Mouse (Mus musculus): ENCODE data around the gene Cxcl15. TPM values are rescaled to one million over a fixed set of nuclear protein-coding genes. Genes with fewer than 3 reads are reported as not detected.

Gene Cxcl15
- 1.6 and 1.7 TPM in 2 replicates for polyA plus RNA-seq (2015; fragmentation: Nextera tagmentation; extraction: Ambion mirVana)

DNA sequence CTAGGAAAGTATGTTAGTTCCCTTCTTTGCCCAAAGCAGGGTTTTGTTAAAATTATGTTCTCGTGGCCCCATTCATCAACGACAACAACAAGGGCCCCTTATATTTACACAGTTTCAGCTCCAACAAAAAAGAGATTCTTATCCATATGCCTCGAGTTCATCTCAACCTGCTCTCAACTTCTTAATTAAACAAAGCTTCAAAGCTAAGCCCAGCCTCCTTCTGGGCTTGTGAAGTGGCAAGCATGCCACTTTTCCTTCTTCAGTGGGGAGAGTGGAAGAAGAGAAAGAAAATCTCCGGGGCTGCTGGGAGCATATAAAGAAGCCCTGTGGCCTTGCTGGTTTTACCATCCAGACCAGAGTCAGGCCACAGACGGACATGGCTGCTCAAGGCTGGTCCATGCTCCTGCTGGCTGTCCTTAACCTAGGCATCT lies at the start of gene Cxcl15:
Cxcl15 (plus strand) TSS at position 340 of the 431 bp plus-strand sequence.
- no peak within 1 kb of the TSS for H3K9ac ChIP-seq
- H3K27me3 ChIP-seq (replicated peaks): no peaks in the 10 kb centered on the region
- H3K4me3 ChIP-seq (replicated peaks): no peak within 1 kb of the TSS
- no peaks in the 10 kb centered on the region for H3K9me3 ChIP-seq
- no peaks in the 10 kb centered on the region for H3K4me1 ChIP-seq
- H3K36me3 ChIP-seq: no peaks in the 10 kb centered on the region
- peak; percentile 80 for ATAC-seq (ENCODE audit: insufficient read depth, low FRiP score, low read depth)
- 0 out of 2 replicates have a peak within 1 kb of the TSS, but pooled peaks have one; percentile 13 for H3K4me2 ChIP-seq
- no peak within 1 kb of the TSS for H3K27ac ChIP-seq
- 33% methylated on average over 5 of the region's 5 CpGs for WGBS

DNA sequence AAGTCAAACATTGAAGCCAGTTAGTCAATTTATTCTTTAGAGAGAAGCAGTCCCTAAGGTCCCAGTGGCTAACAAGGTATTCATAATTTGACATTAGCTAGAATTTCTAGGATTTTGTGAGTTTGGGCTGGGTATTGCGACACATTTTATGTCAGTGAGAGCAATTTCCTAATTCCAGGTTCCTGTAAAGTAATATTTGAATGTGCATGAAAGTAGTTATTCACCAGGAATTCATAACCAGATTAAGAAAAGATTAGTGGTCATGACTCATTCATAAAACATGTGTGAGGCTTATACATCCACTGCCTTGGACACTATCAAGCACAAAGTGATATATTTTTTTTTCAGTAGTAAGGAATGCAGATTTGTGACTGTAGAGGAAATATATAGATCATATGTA lies 40.4 kb upstream of the Cxcl15 start:
- Histone ChIP-seq H3K4me2 (no peak overlapping the region), H3K27ac (no peak overlapping the region), H3K27me3 (replicated peaks) (no peaks in the 10 kb centered on the region), H3K4me1 (peaks cover 8% of the 10 kb centered on the region; the same call in 1 of the 2 replicates), H3K9ac (no peak overlapping the region), H3K9me3 (no peaks in the 10 kb centered on the region), H3K36me3 (no peaks in the 10 kb centered on the region), H3K4me3 (replicated peaks) (no peak overlapping the region)
- ATAC-seq (ENCODE audit: insufficient read depth, low FRiP score, low read depth): no peak
- 81% methylated on average over 1 of the region's 1 CpGs for WGBS

DNA sequence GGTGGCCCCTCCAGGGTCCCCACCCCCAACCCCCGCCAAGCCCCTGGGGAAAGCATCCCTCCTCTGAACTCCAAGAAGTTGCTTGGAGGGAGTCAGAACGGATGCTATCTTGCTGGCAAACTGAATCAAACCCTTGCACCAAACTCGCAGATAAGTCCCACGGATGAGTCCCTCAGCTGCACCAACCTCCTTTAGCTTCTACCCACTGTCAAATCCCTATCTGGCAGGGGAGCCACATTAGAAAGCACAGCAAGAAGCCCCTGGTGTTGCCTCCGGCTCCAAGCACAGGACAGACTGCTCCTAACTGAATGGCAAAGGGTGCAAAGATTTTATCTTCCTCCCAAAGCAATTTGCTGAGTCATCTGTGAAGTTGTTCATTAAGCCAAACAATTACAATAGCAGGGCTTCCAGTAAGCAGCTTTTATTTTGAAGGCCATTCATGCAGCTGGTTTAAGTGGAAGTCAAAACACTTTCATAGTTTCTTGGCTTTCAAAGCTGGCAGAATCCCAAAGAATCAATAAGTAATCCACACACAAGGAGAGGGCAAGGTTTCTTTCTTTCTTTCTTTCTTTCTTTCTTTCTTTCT lies 36.2 kb upstream of the Cxcl15 start:
- Histone ChIP-seq H3K9me3 (no peaks in the 10 kb centered on the region), H3K36me3 (no peaks in the 10 kb centered on the region), H3K4me2 (0 out of 2 replicates have a peak overlapping the region, but pooled peaks have one; percentile 13), H3K9ac (no peak overlapping the region), H3K4me1 (peaks cover 15% of the 10 kb centered on the region; the same call in 1 of the 2 replicates), H3K4me3 (replicated peaks) (no peak overlapping the region), H3K27ac (no peak overlapping the region), H3K27me3 (replicated peaks) (0 out of 2 replicates have a peak, but pooled peaks cover 6% of the 10 kb centered on the region)
- WGBS: 36% methylated on average over 5 of the region's 5 CpGs
- no peak for ATAC-seq (ENCODE audit: insufficient read depth, low FRiP score, low read depth)

DNA sequence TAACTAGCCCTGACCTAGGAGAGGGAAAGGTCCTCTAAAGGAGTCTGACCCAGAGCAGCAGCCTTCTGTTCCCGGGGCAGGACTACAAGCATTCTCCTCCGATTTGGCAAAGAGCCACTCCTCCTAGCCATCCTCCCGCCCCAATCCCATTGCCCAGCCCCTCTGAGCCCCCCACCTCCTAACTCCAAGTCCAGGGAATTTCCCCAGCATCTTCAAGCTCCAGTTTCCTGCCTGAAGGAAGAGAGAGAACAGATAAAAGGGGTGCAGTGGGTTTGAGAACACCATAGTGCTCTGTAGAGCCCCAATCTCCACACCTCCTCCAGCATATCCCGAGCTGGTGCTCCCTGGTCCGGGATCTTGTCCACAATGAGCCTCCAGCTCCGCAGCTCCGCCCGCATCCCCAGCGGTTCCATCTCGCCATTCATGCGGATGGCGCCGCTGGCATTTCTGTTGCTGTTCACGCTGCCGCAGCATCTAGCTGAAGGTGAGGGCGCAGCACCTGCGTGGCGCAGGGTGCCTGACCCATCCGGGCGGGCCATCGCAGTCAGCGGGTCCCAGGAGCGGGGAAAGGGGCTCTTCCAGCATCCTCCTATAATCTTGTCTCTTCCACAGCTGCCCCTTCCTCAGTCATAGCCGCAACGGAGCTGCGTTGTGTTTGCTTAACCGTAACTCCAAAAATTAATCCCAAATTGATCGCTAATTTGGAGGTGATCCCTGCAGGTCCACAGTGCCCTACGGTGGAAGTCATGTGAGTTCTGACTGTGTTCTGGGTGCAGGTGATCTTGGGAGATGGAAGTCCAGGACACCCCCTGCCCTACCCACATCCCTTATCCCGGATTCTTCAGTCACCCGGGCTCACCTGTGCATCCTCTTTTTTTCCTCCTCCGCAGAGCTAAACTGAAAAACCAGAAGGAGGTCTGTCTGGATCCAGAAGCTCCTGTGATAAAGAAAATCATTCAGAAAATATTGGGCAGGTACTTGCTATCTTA lies 35.0 kb upstream of the Cxcl15 start, which contains the start of gene Cxcl5:
Cxcl5 (plus strand) TSS at position 284 of the 989 bp plus-strand sequence.
- ATAC-seq (ENCODE audit: insufficient read depth, low FRiP score, low read depth): no peak
- 4% methylated on average over 32 of the region's 32 CpGs for WGBS
- H3K9me3 ChIP-seq: no peaks in the 10 kb centered on the region
- H3K9ac ChIP-seq: no peak within 1 kb of the TSS
- H3K4me3 ChIP-seq (replicated peaks): peak within 1 kb of the TSS; percentile 34
- no peak within 1 kb of the TSS for H3K27ac ChIP-seq
- H3K4me2 ChIP-seq: peak within 1 kb of the TSS; percentile 64
- no peaks in the 10 kb centered on the region for H3K36me3 ChIP-seq
- 0 out of 2 replicates have a peak, but pooled peaks cover 6% of the 10 kb centered on the region for H3K27me3 ChIP-seq (replicated peaks)
- H3K4me1 ChIP-seq: peaks cover 15% of the 10 kb centered on the region; the same call in 1 of the 2 replicates

DNA sequence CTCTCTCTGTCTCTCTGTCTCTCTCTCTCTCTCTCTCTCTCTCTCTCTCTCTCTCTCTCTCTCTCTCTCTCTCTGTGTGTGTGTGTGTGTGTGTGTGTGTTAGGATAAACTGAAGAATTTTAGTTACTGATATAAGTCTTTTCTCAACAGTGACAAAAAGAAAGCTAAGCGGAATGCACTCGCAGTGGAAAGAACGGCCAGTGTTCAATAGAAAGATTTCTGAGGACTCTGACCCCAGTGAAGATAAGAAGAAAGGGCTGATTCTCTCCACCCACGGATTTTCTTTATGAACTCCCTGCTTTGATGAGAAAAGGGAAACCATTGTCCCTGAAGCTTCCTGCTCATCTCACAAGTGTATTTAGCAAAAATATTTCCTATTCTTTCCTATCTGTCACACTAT lies 34.0 kb upstream of the Cxcl15 start:
- 40% methylated on average over 4 of the region's 4 CpGs for WGBS
- no peak overlapping the region for H3K27ac ChIP-seq
- H3K9me3 ChIP-seq: no peaks in the 10 kb centered on the region
- no peak overlapping the region for H3K9ac ChIP-seq
- H3K4me3 ChIP-seq (replicated peaks): no peak overlapping the region
- no peaks in the 10 kb centered on the region for H3K36me3 ChIP-seq
- H3K4me1 ChIP-seq: peaks cover 15% of the 10 kb centered on the region; the same call in 1 of the 2 replicates
- 0 out of 2 replicates have a peak, but pooled peaks cover 6% of the 10 kb centered on the region for H3K27me3 ChIP-seq (replicated peaks)
- ATAC-seq (ENCODE audit: insufficient read depth, low FRiP score, low read depth): no peak
- H3K4me2 ChIP-seq: no peak overlapping the region

DNA sequence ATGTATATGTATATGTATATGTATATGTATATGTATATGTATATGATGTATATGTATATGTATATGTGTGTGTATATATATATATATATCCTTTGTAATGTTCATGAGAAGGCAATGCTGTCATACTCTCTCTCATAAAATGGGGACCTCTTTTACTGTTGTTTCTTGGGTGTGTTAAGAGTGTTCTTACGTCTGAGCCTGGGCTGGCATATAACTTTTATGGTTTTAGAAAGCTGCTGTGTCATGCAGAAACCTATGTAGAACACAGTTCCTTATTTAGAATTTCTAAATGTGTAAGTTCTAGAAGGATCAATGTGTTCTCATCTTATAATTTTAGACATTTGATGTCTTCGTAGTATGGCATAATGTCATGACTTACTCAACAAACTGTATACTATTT lies 33.5 kb upstream of the Cxcl15 start:
- H3K9ac ChIP-seq: no peak overlapping the region
- no peaks in the 10 kb centered on the region for H3K36me3 ChIP-seq
- WGBS: 89% methylated on average over 2 of the region's 2 CpGs
- H3K4me2 ChIP-seq: no peak overlapping the region
- ATAC-seq (ENCODE audit: insufficient read depth, low FRiP score, low read depth): no peak
- no peak overlapping the region for H3K4me3 ChIP-seq (replicated peaks)
- H3K27me3 ChIP-seq (replicated peaks): 0 out of 2 replicates have a peak, but pooled peaks cover 6% of the 10 kb centered on the region
- H3K4me1 ChIP-seq: peaks cover 15% of the 10 kb centered on the region; the same call in 1 of the 2 replicates
- no peaks in the 10 kb centered on the region for H3K9me3 ChIP-seq
- H3K27ac ChIP-seq: no peak overlapping the region

DNA sequence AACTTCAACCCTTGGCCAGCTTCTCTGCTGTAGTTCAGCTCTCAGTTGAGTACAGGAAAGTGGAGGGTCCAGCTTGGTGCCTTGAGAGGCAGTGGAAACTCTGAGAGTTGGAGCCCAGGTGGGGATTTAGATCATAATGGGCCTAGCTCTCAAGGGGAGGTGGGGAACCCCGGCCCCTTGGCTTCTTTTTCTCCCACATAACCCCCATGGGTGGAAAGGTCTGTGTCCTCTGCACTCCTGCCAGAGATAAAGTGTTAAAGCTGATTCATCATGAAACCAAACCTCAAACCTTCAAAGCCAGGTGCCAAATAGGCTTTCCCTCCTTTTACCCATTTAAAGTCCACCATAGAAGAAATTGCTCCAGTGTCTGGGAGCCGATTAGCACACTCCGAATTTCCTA lies 32.5 kb upstream of the Cxcl15 start:
- 85% methylated on average over 3 of the region's 3 CpGs for WGBS

DNA sequence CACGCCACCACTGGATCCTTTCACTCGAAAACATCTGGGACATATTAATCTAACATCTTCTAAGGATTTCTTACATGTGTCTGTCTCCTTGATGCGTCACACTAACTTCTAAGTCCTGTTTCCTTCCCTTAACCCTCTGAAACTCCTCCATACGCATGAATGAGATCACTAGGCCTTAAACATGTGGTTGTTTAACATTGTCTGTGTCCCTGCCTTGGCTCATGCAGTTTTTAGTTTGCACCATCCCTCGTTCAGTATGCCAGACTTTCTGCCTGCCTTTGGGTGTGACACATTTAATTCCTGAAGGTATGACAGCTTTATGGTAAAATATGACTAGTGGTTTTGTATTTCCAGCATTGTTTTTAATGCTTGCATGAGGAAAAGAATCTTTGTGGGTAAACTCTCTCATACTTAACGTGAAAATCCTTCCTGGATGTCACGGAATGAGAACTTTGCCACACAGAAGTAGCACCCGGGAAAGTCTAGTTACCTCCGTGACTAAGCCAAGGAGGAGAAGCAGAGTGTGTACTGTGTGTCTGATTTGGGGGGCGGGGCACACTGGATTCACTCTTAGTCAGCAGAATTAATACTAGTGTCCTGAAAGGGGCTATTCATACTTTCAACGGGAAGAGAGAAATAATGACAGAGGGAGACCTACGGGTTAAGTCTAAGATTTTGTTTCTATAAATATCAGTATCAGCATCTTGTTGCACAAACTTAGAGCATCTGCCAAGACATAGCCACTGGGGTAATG lies 30.2 kb upstream of the Cxcl15 start:
- peaks cover 5% of the 10 kb centered on the region; the same call in 1 of the 2 replicates for H3K4me1 ChIP-seq
- WGBS: 67% methylated on average over 12 of the region's 12 CpGs
- H3K27me3 ChIP-seq (replicated peaks): 0 out of 2 replicates have a peak, but pooled peaks cover 6% of the 10 kb centered on the region
- H3K36me3 ChIP-seq: no peaks in the 10 kb centered on the region
- ATAC-seq (ENCODE audit: insufficient read depth, low FRiP score, low read depth): no peak
- no peak overlapping the region for H3K9ac ChIP-seq
- H3K9me3 ChIP-seq: no peaks in the 10 kb centered on the region
- no peak overlapping the region for H3K4me2 ChIP-seq
- no peak overlapping the region for H3K27ac ChIP-seq
- no peak overlapping the region for H3K4me3 ChIP-seq (replicated peaks)

More for the DNA sequence above, 32.5 kb upstream of the Cxcl15 start:
- H3K4me3 ChIP-seq (replicated peaks): no peak overlapping the region
- H3K9me3 ChIP-seq: no peaks in the 10 kb centered on the region
- H3K27ac ChIP-seq: no peak overlapping the region
- H3K4me1 ChIP-seq: peaks cover 15% of the 10 kb centered on the region; the same call in 1 of the 2 replicates
- H3K4me2 ChIP-seq: no peak overlapping the region
- no peak overlapping the region for H3K9ac ChIP-seq
- ATAC-seq (ENCODE audit: insufficient read depth, low FRiP score, low read depth): no peak
- no peaks in the 10 kb centered on the region for H3K36me3 ChIP-seq
- H3K27me3 ChIP-seq (replicated peaks): 0 out of 2 replicates have a peak, but pooled peaks cover 6% of the 10 kb centered on the region

DNA sequence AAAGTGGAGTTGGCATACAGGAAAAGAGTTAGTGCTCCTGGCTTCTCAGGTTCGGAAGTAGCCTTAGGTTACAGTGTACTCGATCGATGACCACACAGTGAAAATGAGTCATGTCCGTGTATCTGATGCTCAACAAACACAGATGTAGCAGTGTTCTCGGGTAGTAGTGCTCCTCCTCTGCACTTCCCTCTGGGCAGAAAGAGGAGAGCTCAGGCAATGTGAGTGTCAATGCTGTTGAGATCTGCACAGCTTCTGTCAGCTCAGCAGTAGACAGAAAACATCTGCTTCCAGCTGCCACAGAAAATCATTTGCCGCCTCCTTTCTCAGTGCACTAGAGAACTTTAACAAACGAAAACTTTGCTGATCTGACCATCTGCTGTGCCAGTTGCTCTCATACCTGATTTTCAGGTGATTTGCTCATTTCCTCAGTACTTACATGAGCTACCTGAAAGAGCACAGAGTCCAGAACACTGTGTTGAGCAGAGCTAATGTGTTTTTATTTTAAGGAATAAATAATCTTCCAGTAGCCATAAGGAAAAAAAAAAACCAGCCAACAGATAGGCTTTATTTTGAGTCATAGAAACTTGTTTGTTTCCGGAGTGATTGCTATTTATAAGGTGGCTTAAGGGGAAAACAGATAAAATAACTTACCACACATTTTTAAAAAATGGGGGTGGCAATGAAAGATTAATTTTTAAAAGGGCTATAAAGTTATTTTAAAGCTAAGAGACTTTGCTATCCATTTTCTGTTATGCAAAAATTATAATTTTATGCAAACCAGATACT lies 28.3 kb upstream of the Cxcl15 start:
- H3K4me3 ChIP-seq (replicated peaks): no peak overlapping the region
- no peak overlapping the region for H3K9ac ChIP-seq
- no peaks in the 10 kb centered on the region for H3K27me3 ChIP-seq (replicated peaks)
- no peaks in the 10 kb centered on the region for H3K9me3 ChIP-seq
- no peaks in the 10 kb centered on the region for H3K4me1 ChIP-seq
- no peaks in the 10 kb centered on the region for H3K36me3 ChIP-seq
- peak; percentile 58; the same call in 1 of the 2 replicates for ATAC-seq (ENCODE audit: insufficient read depth, low FRiP score, low read depth)
- no peak overlapping the region for H3K27ac ChIP-seq
- WGBS: 31% methylated on average over 8 of the region's 8 CpGs
- H3K4me2 ChIP-seq: no peak overlapping the region

DNA sequence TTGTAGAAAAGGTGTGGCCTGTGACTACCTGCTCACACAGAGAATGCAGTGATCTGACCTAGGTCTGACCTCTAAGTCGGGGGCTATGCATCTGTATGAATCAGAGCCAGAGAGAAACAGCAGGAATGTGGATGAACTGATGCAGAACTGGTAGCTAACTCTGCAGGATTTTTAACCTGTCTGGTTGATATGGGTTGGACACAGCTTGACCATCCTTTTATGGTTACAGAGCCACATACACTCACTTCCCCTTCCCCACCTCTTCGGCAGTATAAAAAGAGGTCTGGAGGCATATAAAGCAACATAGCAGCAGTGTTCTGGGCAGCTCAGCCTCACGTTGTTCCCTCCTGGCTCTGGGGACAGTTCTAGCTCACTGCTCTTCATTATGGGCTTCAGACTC lies 26.1 kb upstream of the Cxcl15 start, which contains the start of gene Ppbp:
Ppbp (plus strand) TSS at position 301 of the 400 bp plus-strand sequence.
- Histone ChIP-seq H3K9me3 (no peaks in the 10 kb centered on the region), H3K27me3 (replicated peaks) (no peaks in the 10 kb centered on the region), H3K9ac (no peak within 1 kb of the TSS), H3K4me3 (replicated peaks) (no peak within 1 kb of the TSS), H3K36me3 (no peaks in the 10 kb centered on the region), H3K4me2 (no peak within 1 kb of the TSS), H3K27ac (no peak within 1 kb of the TSS), H3K4me1 (peaks cover 7% of the 10 kb centered on the region; the same call in 1 of the 2 replicates)
- no peak for ATAC-seq (ENCODE audit: insufficient read depth, low FRiP score, low read depth)
- WGBS: 43% methylated on average over 3 of the region's 3 CpGs
